ENCODE assay signal across 8 mouse cellular contexts in genomic region chr2:151535961-151536617, GRCm38 (mm10). TPM values are rescaled to one million over a fixed set of nuclear protein-coding genes. Genes with fewer than 3 reads are reported as not detected.
DNase-seq lines count a peak whose midpoint lies in the region; ATAC-seq lines count a peak whose summit lies in the region.

No protein-coding gene starts in this region.

- no peak overlapping the region for H3K9ac ChIP-seq in kidney, embryonic 15.5 days
- H3K9ac ChIP-seq in hindbrain, embryonic 16.5 days (ENCODE audit: low read depth, low read length), result no peak overlapping the region
- no peak overlapping the region for H3K9ac ChIP-seq in midbrain, embryonic 15.5 days

- ATAC-seq in kidney, embryonic 15.5 days (replicated peaks; ENCODE audit: low FRiP score), result peak; percentile 80
- peak; percentile 57; the same call in 1 of the 2 replicates for ATAC-seq in hindbrain, embryonic 16.5 days
- peak; percentile 49; the same call in 1 of the 2 replicates for ATAC-seq in midbrain, embryonic 15.5 days (replicated peaks)

- peaks cover 11% of the 10 kb centered on the region for H3K4me1 ChIP-seq in kidney, embryonic 15.5 days
- H3K4me1 ChIP-seq in hindbrain, embryonic 16.5 days (ENCODE audit: control insufficient read depth, insufficient read depth, low read depth, low read length), result no peaks in the 10 kb centered on the region
- peaks cover under 1% of the 10 kb centered on the region; the same call in 1 of the 2 replicates for H3K4me1 ChIP-seq in midbrain, embryonic 15.5 days

- no peaks in the 10 kb centered on the region for H3K27me3 ChIP-seq in kidney, embryonic 15.5 days
- no peaks in the 10 kb centered on the region for H3K27me3 ChIP-seq in hindbrain, embryonic 16.5 days (replicated peaks; ENCODE audit: control insufficient read depth, insufficient read depth, low read length)
- H3K27me3 ChIP-seq in midbrain, embryonic 15.5 days (replicated peaks), result no peaks in the 10 kb centered on the region

- no peaks in the 10 kb centered on the region for H3K36me3 ChIP-seq in kidney, embryonic 15.5 days
- H3K36me3 ChIP-seq in hindbrain, embryonic 16.5 days (ENCODE audit: control insufficient read depth, insufficient read depth, low read length), result no peaks in the 10 kb centered on the region
- no peaks in the 10 kb centered on the region for H3K36me3 ChIP-seq in midbrain, embryonic 15.5 days (replicated peaks)

- peak overlapping the region; percentile 43 for H3K4me2 ChIP-seq in kidney, embryonic 15.5 days
- no peak overlapping the region for H3K4me2 ChIP-seq in hindbrain, embryonic 16.5 days (ENCODE audit: low read length)
- no peak overlapping the region for H3K4me2 ChIP-seq in midbrain, embryonic 15.5 days

- H3K4me3 ChIP-seq in kidney, embryonic 15.5 days (replicated peaks), result no peak overlapping the region
- no peak overlapping the region for H3K4me3 ChIP-seq in hindbrain, embryonic 16.5 days (ENCODE audit: low read length)
- H3K4me3 ChIP-seq in midbrain, embryonic 15.5 days, result no peak overlapping the region

- peak overlapping the region; percentile 90 for H3K27ac ChIP-seq in kidney, embryonic 15.5 days
- H3K27ac ChIP-seq in hindbrain, embryonic 16.5 days (ENCODE audit: low read depth, low read length), result 0 out of 2 replicates have a peak overlapping the region, but pooled peaks have one; percentile 16
- no peak overlapping the region for H3K27ac ChIP-seq in midbrain, embryonic 15.5 days

- no peak for DNase-seq in kidney, adult 9 months
- peak; percentile 71 for DNase-seq in brain, adult 2 months (ENCODE audit: low read depth, low spot score)
- no peak for DNase-seq in adipocyte (ENCODE audit: low spot score)
- DNase-seq in ovary, postnatal 36 days (ENCODE audit: low spot score), result no peak
- no peak for DNase-seq in frontal cortex, postnatal 10 days (ENCODE audit: low spot score in 2 of 2)

- no peaks in the 10 kb centered on the region for H3K9me3 ChIP-seq in kidney, embryonic 15.5 days (replicated peaks)
- no peaks in the 10 kb centered on the region for H3K9me3 ChIP-seq in hindbrain, embryonic 16.5 days (ENCODE audit: control insufficient read depth, low read length)
- no peaks in the 10 kb centered on the region for H3K9me3 ChIP-seq in midbrain, embryonic 15.5 days

- 55% methylated on average over 1 of the region's 1 CpGs for WGBS in kidney, embryonic 15.5 days
- 11% methylated on average over 1 of the region's 1 CpGs for WGBS in hindbrain, embryonic 16.5 days
- 8% methylated on average over 1 of the region's 1 CpGs for WGBS in midbrain, embryonic 15.5 days

RNA-seq across cellular contexts. Expression of gene Fkbp1a, which starts 6.2 kb away (rescaled TPM):
- polyA plus RNA-seq in kidney, embryonic 15.5 days (2015; fragmentation: Nextera tagmentation; extraction: Ambion mirVana), result 707 and 718 TPM in 2 replicates
- 675 and 689 TPM in 2 replicates for polyA plus RNA-seq in hindbrain, embryonic 16.5 days (2015; fragmentation: Nextera tagmentation; extraction: Ambion mirVana)
- 586 and 594 TPM in 2 replicates for polyA plus RNA-seq in midbrain, embryonic 15.5 days (2015; fragmentation: Nextera tagmentation; extraction: Ambion mirVana)

RNA-seq across cellular contexts. Expression of gene Sdcbp2, which starts 36.3 kb away (rescaled TPM):
- polyA plus RNA-seq in kidney, embryonic 15.5 days (2015; fragmentation: Nextera tagmentation; extraction: Ambion mirVana), result 1.4 and 2.2 TPM in 2 replicates
- polyA plus RNA-seq in hindbrain, embryonic 16.5 days (2015; fragmentation: Nextera tagmentation; extraction: Ambion mirVana), result 0.58 and 0.70 TPM in 2 replicates
- 0.67 and 0.96 TPM in 2 replicates for polyA plus RNA-seq in midbrain, embryonic 15.5 days (2015; fragmentation: Nextera tagmentation; extraction: Ambion mirVana)

RNA-seq across cellular contexts. Expression of gene Nsfl1c, which starts 42.1 kb away (rescaled TPM):
- 248 TPM in 2 replicates for polyA plus RNA-seq in kidney, embryonic 15.5 days (2015; fragmentation: Nextera tagmentation; extraction: Ambion mirVana)
- 277 and 287 TPM in 2 replicates for polyA plus RNA-seq in hindbrain, embryonic 16.5 days (2015; fragmentation: Nextera tagmentation; extraction: Ambion mirVana)
- polyA plus RNA-seq in midbrain, embryonic 15.5 days (2015; fragmentation: Nextera tagmentation; extraction: Ambion mirVana), result 285 and 292 TPM in 2 replicates
